Mouse (Mus musculus): Measurements from ENCODE around the gene Lix1.
"Not testable (repeated sequence)": the region's sequence is repeated elsewhere in the genome, so short reads cannot be mapped to it uniquely, and the experiment has no call there.

GRCm38 (mm10) chr17:17496234-17496633, 93.8 kb downstream of the Lix1 start:
- not testable (repeated sequence) for TF ChIP-seq EP300 (optimal IDR thresholded peaks at IDR 0.05); CTCF (IDR thresholded peaks at IDR 0.05; ENCODE audit: low read depth)
